Mouse (Mus musculus) lung, adult 2 months (tissue): ENCODE data around the gene Spata20.

ENCODE experiments used
- CTCF ChIP-seq: fragments of 200-500 bp; IDR thresholded peaks from 2 replicates; pipeline ENCODE4 v1.5.1; 2011; ENCODE audit warnings: mild to moderate bottlenecking, low read length, control low read depth; ENCODE audit not compliant: insufficient read depth
- POLR2A ChIP-seq: fragments of 200-500 bp; IDR thresholded peaks from 2 replicates; pipeline ENCODE4 v1.6.1; 2011; ENCODE audit warnings: low read depth, mild to moderate bottlenecking, control low read depth, low read length, borderline replicate concordance; ENCODE audit errors: extremely low read depth

- TF ChIP-seq POLR2A (no peak), CTCF (no peak)
These were observed 31.2 kb downstream of the Spata20 start for GRCm38 (mm10) chr11:94454756-94455155.
